ENCODE assay signal across 29 mouse cellular contexts in genomic region chr15:97287436-97288143, GRCm38 (mm10). TPM values are rescaled to one million over a fixed set of nuclear protein-coding genes. Genes with fewer than 3 reads are reported as not detected.
DNase-seq lines count a peak whose midpoint lies in the region; TF ChIP-seq lines count a peak whose summit lies in the region.
"Had no signal": no experiment of that assay in that cellular context is flagged by ENCODE, and none has a peak within 500 bp of the region (broad histone marks: within the 10 kb centered on the region; RNA-seq: fewer than 3 reads in every experiment).

No protein-coding gene starts in this region.

- no peak overlapping the region for H3K27ac ChIP-seq in heart, embryonic 10.5 days
- no peak overlapping the region for H3K27ac ChIP-seq in kidney, adult 2 months (ENCODE audit: insufficient read depth, low read depth, low read length)
- H3K27ac ChIP-seq: embryonic facial prominence, embryonic 13.5 days; forebrain, embryonic 10.5 days; forebrain, embryonic 15.5 days; gastrocnemius, adult 2 months; heart, embryonic 15.5 days; hindbrain, embryonic 12.5 days; hindbrain, postnatal 0 days; intestine, embryonic 15.5 days; midbrain, embryonic 15.5 days; neural tube, embryonic 12.5 days had no signal

- no peak overlapping the region for H3K4me3 ChIP-seq in heart, embryonic 10.5 days
- H3K4me3 ChIP-seq in kidney, adult 2 months (ENCODE audit: insufficient read depth, low read depth, low read length) = no peak overlapping the region
- H3K4me3 ChIP-seq: embryonic facial prominence, embryonic 13.5 days; forebrain, embryonic 10.5 days; forebrain, embryonic 15.5 days; gastrocnemius, adult 2 months; heart, embryonic 15.5 days; hindbrain, embryonic 12.5 days; intestine, embryonic 15.5 days; midbrain, embryonic 15.5 days; neural tube, embryonic 12.5 days had no signal

- no peaks in the 10 kb centered on the region for H3K9me3 ChIP-seq in heart, embryonic 10.5 days
- H3K9me3 ChIP-seq: embryonic facial prominence, embryonic 13.5 days; forebrain, embryonic 10.5 days; forebrain, embryonic 15.5 days; heart, embryonic 15.5 days; hindbrain, embryonic 12.5 days; intestine, embryonic 15.5 days; midbrain, embryonic 15.5 days; neural tube, embryonic 12.5 days had no signal

- H3K27me3 ChIP-seq in heart, embryonic 10.5 days (ENCODE audit: insufficient read depth, poor library complexity, severe bottlenecking) = no peaks in the 10 kb centered on the region
- no peaks in the 10 kb centered on the region for H3K27me3 ChIP-seq in kidney, adult 2 months (replicated peaks; ENCODE audit: control insufficient read depth, insufficient read depth, low read length)
- H3K27me3 ChIP-seq: embryonic facial prominence, embryonic 13.5 days; forebrain, embryonic 15.5 days; heart, embryonic 15.5 days; hindbrain, embryonic 12.5 days; intestine, embryonic 15.5 days; midbrain, embryonic 15.5 days; neural tube, embryonic 12.5 days had no signal

- H3K36me3 ChIP-seq in heart, embryonic 10.5 days = peaks cover 2% of the 10 kb centered on the region; the same call in 1 of the 2 replicates
- no peaks in the 10 kb centered on the region for H3K36me3 ChIP-seq in kidney, adult 2 months (ENCODE audit: control insufficient read depth, insufficient read depth, low read length)
- H3K36me3 ChIP-seq: embryonic facial prominence, embryonic 13.5 days; forebrain, embryonic 10.5 days; forebrain, embryonic 15.5 days; heart, embryonic 15.5 days; hindbrain, embryonic 12.5 days; intestine, embryonic 15.5 days; midbrain, embryonic 15.5 days; neural tube, embryonic 12.5 days had no signal

- WGBS in heart, embryonic 10.5 days = 86% methylated on average over 5 of the region's 5 CpGs
- WGBS in kidney, adult 2 months = 90% methylated on average over 5 of the region's 5 CpGs

- peaks cover 19% of the 10 kb centered on the region for H3K4me1 ChIP-seq in heart, embryonic 10.5 days
- H3K4me1 ChIP-seq in kidney, adult 2 months (ENCODE audit: control insufficient read depth, insufficient read depth, low read length) = no peaks in the 10 kb centered on the region
- H3K4me1 ChIP-seq: forebrain, embryonic 15.5 days; heart, embryonic 15.5 days; hindbrain, embryonic 12.5 days; neural tube, embryonic 12.5 days had no signal

- DNase-seq in heart, embryonic 10.5 days (ENCODE audit: low spot score) = peak; percentile 28
- no peak for DNase-seq in heart, adult 9 months (ENCODE audit: low spot score in 2 of 2)
- DNase-seq in A20 (ENCODE audit: low read depth, low spot score) (peak; percentile 55), MEL-GATA-1-ER (ENCODE audit: extremely low read depth, low read depth) (peak; percentile 36)
- peak; percentile 28 for DNase-seq in naive thymus-derived CD4-positive, alpha-beta T cell, adult 2 months (ENCODE audit: low read depth)
- DNase-seq in adrenal gland, adult 2 months = no peak
- DNase-seq in kidney, adult 2 months = no peak
- DNase-seq: adrenal gland, postnatal 25 days; cerebellum, adult 11-12 months; cerebellum, adult 9-11 months; embryo, embryonic 11 days; gastrocnemius, adult 2 months; gastrocnemius, postnatal 36 days; kidney, adult 9 months; kidney, postnatal 10 days; layer of hippocampus, adult 9-11 months; liver; lung, postnatal 4 days; thymus, adult 18-20 months; thymus, postnatal 25 days had no signal

- no peak for TF ChIP-seq CTCF in kidney, adult 2 months (conservative IDR thresholded peaks at IDR 0.05; ENCODE audit: insufficient read depth, insufficient read length, low read depth, low read length)

- no peak for TF ChIP-seq POLR2A in kidney, adult 2 months (IDR thresholded peaks at IDR 0.05; ENCODE audit: low read depth, low read length)

RNA-seq across cellular contexts. Expression of gene Amigo2, which starts 40.5 kb away (rescaled TPM):
- 3.2 and 4.6 TPM in 2 replicates for polyA plus RNA-seq in heart, embryonic 10.5 days (2016; fragmentation: Nextera tagmentation; extraction: Ambion mirVana)
- 10 to 100 TPM in 1 of 2 experiments, 1 to 10 TPM in 1; 7.1 to 11.1 TPM for total RNA-seq in adrenal gland, adult 2 months (2021)
- 0.60 and 0.88 TPM in 2 replicates for polyA plus RNA-seq in adrenal gland, adult 2 months (2012; rRNA removed)
- 0.77 and 0.99 TPM in 2 replicates for polyA plus RNA-seq in kidney, adult 2 months (2012; rRNA removed)

RNA-seq across cellular contexts. Expression of gene Pced1b, which starts 40.7 kb away (rescaled TPM):
- polyA plus RNA-seq in heart, embryonic 10.5 days (2016; fragmentation: Nextera tagmentation; extraction: Ambion mirVana) = 2.3 and 2.4 TPM in 2 replicates
- total RNA-seq in adrenal gland, adult 2 months (2021) = 10 to 100 TPM; 17.9 to 25.7 TPM
- 27.5 and 30.1 TPM in 2 replicates for polyA plus RNA-seq in adrenal gland, adult 2 months (2012; rRNA removed)
- 5.4 and 8.2 TPM in 2 replicates for polyA plus RNA-seq in kidney, adult 2 months (2012; rRNA removed)

Comparison
In these comparisons a context has a peak if more than half of its experiments do, and no peak if none do; other contexts are left out.
1. DNase-seq: peak in heart, embryonic 10.5 days (single experiment), A20 (single experiment), MEL-GATA-1-ER (single experiment) and naive thymus-derived CD4-positive, alpha-beta T cell, adult 2 months (single experiment); none in heart, adult 9 months (0 of 2), adrenal gland, adult 2 months (single experiment) and kidney, adult 2 months (single experiment).